Mouse (Mus musculus): Measurements from ENCODE around the gene Stap1. TPM values are rescaled to one million over a fixed set of nuclear protein-coding genes. Genes with fewer than 3 reads are reported as not detected.

Gene Stap1
- polyA plus RNA-seq (2015; fragmentation: Nextera tagmentation; extraction: Ambion mirVana): 2.4 and 7.5 TPM in 2 replicates

GRCm38 (mm10) chr5:86071538-86071937 lies at the start of gene Stap1:
Stap1 (plus strand) TSS chr5:86071746.
- WGBS: 67% methylated on average over 7 of the region's 7 CpGs
- no peaks in the 10 kb centered on the region; the same call in 1 of the 2 replicates for H3K4me1 ChIP-seq (ENCODE audit: control insufficient read depth, insufficient read depth, low read length)
- no peaks in the 10 kb centered on the region for H3K27me3 ChIP-seq (ENCODE audit: control insufficient read depth, insufficient read depth, low read length)
- H3K27ac ChIP-seq (ENCODE audit: low read length): peak within 1 kb of the TSS; percentile 56; the same call in 1 of the 2 replicates
- 0 out of 2 replicates have a peak, but pooled peaks cover 3% of the 10 kb centered on the region for H3K9me3 ChIP-seq (replicated peaks; ENCODE audit: control insufficient read depth, low read length)
- no peaks in the 10 kb centered on the region for H3K36me3 ChIP-seq (ENCODE audit: control insufficient read depth, insufficient read depth)
- ATAC-seq (replicated peaks; ENCODE audit: extremely low read depth, insufficient read depth, low FRiP score): no peak
- H3K4me2 ChIP-seq (ENCODE audit: low read depth, low read length): no peak within 1 kb of the TSS
- H3K9ac ChIP-seq (ENCODE audit: low read length): no peak within 1 kb of the TSS
- peak within 1 kb of the TSS; percentile 31; the same call in 1 of the 2 replicates for H3K4me3 ChIP-seq (ENCODE audit: low read length)

GRCm38 (mm10) chr5:86029820-86030219 lies 41.7 kb upstream of the Stap1 start:
- Histone ChIP-seq H3K27ac (ENCODE audit: low read length) (no peak overlapping the region), H3K4me2 (ENCODE audit: low read depth, low read length) (no peak overlapping the region), H3K36me3 (ENCODE audit: control insufficient read depth, insufficient read depth) (peaks cover 30% of the 10 kb centered on the region), H3K9me3 (replicated peaks; ENCODE audit: control insufficient read depth, low read length) (no peaks in the 10 kb centered on the region), H3K4me3 (ENCODE audit: low read length) (no peak overlapping the region), H3K9ac (ENCODE audit: low read length) (no peak overlapping the region), H3K4me1 (ENCODE audit: control insufficient read depth, insufficient read depth, low read length) (no peaks in the 10 kb centered on the region), H3K27me3 (ENCODE audit: control insufficient read depth, insufficient read depth, low read length) (no peaks in the 10 kb centered on the region)
- no peak for ATAC-seq (replicated peaks; ENCODE audit: extremely low read depth, insufficient read depth, low FRiP score)
- 82% methylated on average over 2 of the region's 2 CpGs for WGBS

GRCm38 (mm10) chr5:86063501-86063900 lies 8.0 kb upstream of the Stap1 start:
- Histone ChIP-seq H3K4me3 (ENCODE audit: low read length) (peak overlapping the region; percentile 10), H3K9ac (ENCODE audit: low read length) (no peak overlapping the region), H3K27me3 (ENCODE audit: control insufficient read depth, insufficient read depth, low read length) (no peaks in the 10 kb centered on the region), H3K4me1 (ENCODE audit: control insufficient read depth, insufficient read depth, low read length) (peaks cover 9% of the 10 kb centered on the region), H3K36me3 (ENCODE audit: control insufficient read depth, insufficient read depth) (no peaks in the 10 kb centered on the region), H3K27ac (ENCODE audit: low read length) (no peak overlapping the region), H3K9me3 (replicated peaks; ENCODE audit: control insufficient read depth, low read length) (no peaks in the 10 kb centered on the region), H3K4me2 (ENCODE audit: low read depth, low read length) (peak overlapping the region; percentile 70)
- WGBS: 89% methylated on average over 1 of the region's 1 CpGs
- no peak for ATAC-seq (replicated peaks; ENCODE audit: extremely low read depth, insufficient read depth, low FRiP score)

GRCm38 (mm10) chr5:86065101-86065875 lies 6.3 kb upstream of the Stap1 start, which contains the start of gene Cenpc1:
Cenpc1 (minus strand) TSS chr5:86065583.
- WGBS: under 1% methylated on average over 58 of the region's 60 CpGs
- peak within 1 kb of the TSS; percentile 93 for H3K9ac ChIP-seq (ENCODE audit: low read length)
- peak within 1 kb of the TSS; percentile 97 for H3K4me3 ChIP-seq (ENCODE audit: low read length)
- peak within 1 kb of the TSS; percentile 90 for H3K4me2 ChIP-seq (ENCODE audit: low read depth, low read length)
- ATAC-seq (replicated peaks; ENCODE audit: extremely low read depth, insufficient read depth, low FRiP score): peak; percentile 97
- no peaks in the 10 kb centered on the region for H3K27me3 ChIP-seq (ENCODE audit: control insufficient read depth, insufficient read depth, low read length)
- 0 out of 2 replicates have a peak, but pooled peaks cover 3% of the 10 kb centered on the region for H3K9me3 ChIP-seq (replicated peaks; ENCODE audit: control insufficient read depth, low read length)
- H3K4me1 ChIP-seq (ENCODE audit: control insufficient read depth, insufficient read depth, low read length): peaks cover 9% of the 10 kb centered on the region
- H3K36me3 ChIP-seq (ENCODE audit: control insufficient read depth, insufficient read depth): no peaks in the 10 kb centered on the region
- peak within 1 kb of the TSS; percentile 95 for H3K27ac ChIP-seq (ENCODE audit: low read length)

GRCm38 (mm10) chr5:86065876-86066550 lies 5.5 kb upstream of the Stap1 start:
- under 1% methylated on average over 17 of the region's 17 CpGs for WGBS
- 0 out of 2 replicates have a peak, but pooled peaks cover 3% of the 10 kb centered on the region for H3K9me3 ChIP-seq (replicated peaks; ENCODE audit: control insufficient read depth, low read length)
- peak; percentile 25 for ATAC-seq (replicated peaks; ENCODE audit: extremely low read depth, insufficient read depth, low FRiP score)
- H3K4me1 ChIP-seq (ENCODE audit: control insufficient read depth, insufficient read depth, low read length): peaks cover 9% of the 10 kb centered on the region
- no peaks in the 10 kb centered on the region for H3K27me3 ChIP-seq (ENCODE audit: control insufficient read depth, insufficient read depth, low read length)
- no peaks in the 10 kb centered on the region for H3K36me3 ChIP-seq (ENCODE audit: control insufficient read depth, insufficient read depth)
- H3K4me2 ChIP-seq (ENCODE audit: low read depth, low read length): peak overlapping the region; percentile 90
- peak overlapping the region; percentile 67 for H3K9ac ChIP-seq (ENCODE audit: low read length)
- peak overlapping the region; percentile 97 for H3K4me3 ChIP-seq (ENCODE audit: low read length)
- H3K27ac ChIP-seq (ENCODE audit: low read length): peak overlapping the region; percentile 80

- Histone ChIP-seq H3K27me3 (ENCODE audit: control insufficient read depth, insufficient read depth, low read length) (no peaks in the 10 kb centered on the region), H3K9ac (ENCODE audit: low read length) (peak overlapping the region; percentile 69), H3K4me2 (ENCODE audit: low read depth, low read length) (peak overlapping the region; percentile 90), H3K9me3 (replicated peaks; ENCODE audit: control insufficient read depth, low read length) (0 out of 2 replicates have a peak, but pooled peaks cover 3% of the 10 kb centered on the region), H3K4me3 (ENCODE audit: low read length) (peak overlapping the region; percentile 97), H3K36me3 (ENCODE audit: control insufficient read depth, insufficient read depth) (no peaks in the 10 kb centered on the region), H3K4me1 (ENCODE audit: control insufficient read depth, insufficient read depth, low read length) (peaks cover 9% of the 10 kb centered on the region), H3K27ac (ENCODE audit: low read length) (peak overlapping the region; percentile 80)
- under 1% methylated on average over 17 of the region's 17 CpGs for WGBS
- 0 out of 2 replicates have a peak, but pooled peaks have one; percentile 12 for ATAC-seq (replicated peaks; ENCODE audit: extremely low read depth, insufficient read depth, low FRiP score)
Observed at GRCm38 (mm10) chr5:86066551-86066929, 5.0 kb upstream of the Stap1 start.

- Histone ChIP-seq H3K27ac (ENCODE audit: low read length) (no peak overlapping the region), H3K9me3 (replicated peaks; ENCODE audit: control insufficient read depth, low read length) (0 out of 2 replicates have a peak, but pooled peaks cover 3% of the 10 kb centered on the region), H3K4me2 (ENCODE audit: low read depth, low read length) (no peak overlapping the region), H3K4me1 (ENCODE audit: control insufficient read depth, insufficient read depth, low read length) (peaks cover 8% of the 10 kb centered on the region), H3K27me3 (ENCODE audit: control insufficient read depth, insufficient read depth, low read length) (no peaks in the 10 kb centered on the region), H3K4me3 (ENCODE audit: low read length) (no peak overlapping the region), H3K36me3 (ENCODE audit: control insufficient read depth, insufficient read depth) (no peaks in the 10 kb centered on the region), H3K9ac (ENCODE audit: low read length) (no peak overlapping the region)
- 56% methylated on average over 3 of the region's 3 CpGs for WGBS
- ATAC-seq (replicated peaks; ENCODE audit: extremely low read depth, insufficient read depth, low FRiP score): no peak
Observed at GRCm38 (mm10) chr5:86068451-86068850, 3.1 kb upstream of the Stap1 start.

- H3K4me2 ChIP-seq (ENCODE audit: low read depth, low read length): no peak overlapping the region
- no peaks in the 10 kb centered on the region for H3K27me3 ChIP-seq (ENCODE audit: control insufficient read depth, insufficient read depth, low read length)
- H3K36me3 ChIP-seq (ENCODE audit: control insufficient read depth, insufficient read depth): no peaks in the 10 kb centered on the region
- H3K9ac ChIP-seq (ENCODE audit: low read length): no peak overlapping the region
- H3K4me1 ChIP-seq (ENCODE audit: control insufficient read depth, insufficient read depth, low read length): peaks cover 4% of the 10 kb centered on the region; the same call in 1 of the 2 replicates
- no peak overlapping the region for H3K27ac ChIP-seq (ENCODE audit: low read length)
- no peak overlapping the region for H3K4me3 ChIP-seq (ENCODE audit: low read length)
- ATAC-seq (replicated peaks; ENCODE audit: extremely low read depth, insufficient read depth, low FRiP score): no peak
- WGBS: 71% methylated on average over 6 of the region's 6 CpGs
- H3K9me3 ChIP-seq (replicated peaks; ENCODE audit: control insufficient read depth, low read length): 0 out of 2 replicates have a peak, but pooled peaks cover 3% of the 10 kb centered on the region
Observed at GRCm38 (mm10) chr5:86069121-86069520, 2.4 kb upstream of the Stap1 start.
